Mouse (Mus musculus) brain, embryonic 14.5 days (tissue): ENCODE measurements around the gene Lrrc8c.

Experiments used
- CTCF ChIP-seq: fragments of 200-500 bp; IDR thresholded peaks from 2 replicates; pipeline ENCODE4 v1.5.1; 2012; ENCODE audit warnings: inconsistent platforms, mild to moderate bottlenecking, moderate library complexity, borderline replicate concordance; ENCODE audit not compliant: insufficient read depth, insufficient read length; ENCODE audit errors: extremely low read depth
- POLR2A ChIP-seq: fragments of 200-500 bp; IDR thresholded peaks from 2 replicates; pipeline ENCODE4 v1.6.1; 2012; ENCODE audit warnings: mild to moderate bottlenecking, inconsistent platforms, borderline replicate concordance; ENCODE audit not compliant: poor library complexity, insufficient read depth, insufficient read length, severe bottlenecking; ENCODE audit errors: extremely low read depth

DNA sequence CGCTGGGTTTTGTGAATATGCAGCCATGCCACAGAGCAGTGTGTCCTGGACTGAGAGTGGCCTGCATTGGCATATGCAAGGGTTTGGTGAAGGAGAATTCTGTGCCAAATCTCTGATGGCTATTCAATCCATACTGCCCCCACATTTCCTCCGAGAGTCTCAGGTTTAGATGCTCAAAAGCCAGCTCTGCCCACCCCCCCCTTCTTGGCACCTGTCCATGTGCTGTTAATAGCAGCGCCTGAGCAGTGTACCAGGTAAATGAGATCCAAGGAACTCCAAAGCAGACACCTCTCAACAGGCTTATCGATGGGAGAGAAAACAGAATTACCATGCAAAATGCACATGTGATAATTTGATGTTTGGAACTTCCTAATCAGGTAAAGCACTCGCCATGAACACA lies 29.0 kb upstream of the Lrrc8c start:
- no peak for TF ChIP-seq POLR2A
- no peak for TF ChIP-seq CTCF
